Mouse (Mus musculus): ENCODE measurements around the gene Kif26b.

Gene Kif26b

GRCm38 (mm10) chr1:178912936-178913716, 384.2 kb downstream of the Kif26b start:
- DNase-seq (ENCODE audit: low spot score) = no peak

GRCm38 (mm10) chr1:178915056-178915455, 386.1 kb downstream of the Kif26b start:
- no peak for DNase-seq (ENCODE audit: low spot score)

- DNase-seq (ENCODE audit: low spot score) = no peak
Observed at GRCm38 (mm10) chr1:178917194-178917902, 388.4 kb downstream of the Kif26b start.

GRCm38 (mm10) chr1:178924492-178925183, 395.7 kb downstream of the Kif26b start:
- DNase-seq (ENCODE audit: low spot score) = no peak

- DNase-seq (ENCODE audit: low spot score) = no peak
Observed at GRCm38 (mm10) chr1:178929531-178929930, 400.6 kb downstream of the Kif26b start.

GRCm38 (mm10) chr1:178933953-178934637, 405.2 kb downstream of the Kif26b start:
- DNase-seq (ENCODE audit: low spot score) = no peak

GRCm38 (mm10) chr1:178936457-178936856, 407.5 kb downstream of the Kif26b start:
- DNase-seq (ENCODE audit: low spot score) = no peak

GRCm38 (mm10) chr1:178936976-178937375, 408.1 kb downstream of the Kif26b start:
- DNase-seq (ENCODE audit: low spot score) = no peak

- DNase-seq (ENCODE audit: low spot score) = no peak
Observed at GRCm38 (mm10) chr1:178940353-178940752, 411.4 kb downstream of the Kif26b start.

GRCm38 (mm10) chr1:178942251-178942963, 413.5 kb downstream of the Kif26b start:
- no peak for DNase-seq (ENCODE audit: low spot score)

- no peak for DNase-seq (ENCODE audit: low spot score)
Observed at GRCm38 (mm10) chr1:178952910-178953309, 424.0 kb downstream of the Kif26b start.

GRCm38 (mm10) chr1:178958641-178959040, 429.7 kb downstream of the Kif26b start:
- DNase-seq (ENCODE audit: low spot score) = no peak

GRCm38 (mm10) chr1:178960015-178960559, 431.2 kb downstream of the Kif26b start:
- peak; percentile 27 for DNase-seq (ENCODE audit: low spot score)

- DNase-seq (ENCODE audit: low spot score) = no peak
Observed at GRCm38 (mm10) chr1:178961661-178962060, 432.7 kb downstream of the Kif26b start.

GRCm38 (mm10) chr1:178972055-178972454, 443.1 kb downstream of the Kif26b start:
- DNase-seq (ENCODE audit: low spot score) = no peak

- DNase-seq (ENCODE audit: low spot score) = no peak
Observed at GRCm38 (mm10) chr1:178978617-178979245, 449.8 kb downstream of the Kif26b start.

- no peak for DNase-seq (ENCODE audit: low spot score)
Observed at GRCm38 (mm10) chr1:178980185-178980584, 451.3 kb downstream of the Kif26b start.

GRCm38 (mm10) chr1:178981641-178982040, 452.7 kb downstream of the Kif26b start:
- no peak for DNase-seq (ENCODE audit: low spot score)

- no peak for DNase-seq (ENCODE audit: low spot score)
Observed at GRCm38 (mm10) chr1:178988176-178988575, 459.3 kb downstream of the Kif26b start.
